Mouse (Mus musculus) ES-E14 (cell line): ENCODE results near the gene Dock4.

Experiments
- CHD2 ChIP-seq: IDR thresholded peaks from 2 replicates; pipeline ENCODE4 v1.6.1; 2014; ENCODE audit warnings: mild to moderate bottlenecking, low read depth, low read length, inconsistent platforms
- MAFK ChIP-seq: IDR thresholded peaks from 2 replicates; pipeline ENCODE4 v1.6.1; 2014; ENCODE audit warnings: mild to moderate bottlenecking, low read depth, low read length, inconsistent platforms; ENCODE audit not compliant: insufficient read depth
- ZC3H11A ChIP-seq: IDR thresholded peaks from 2 replicates; pipeline ENCODE4 v1.6.1; 2012; ENCODE audit warnings: low read depth, mild to moderate bottlenecking, inconsistent platforms, low read length, borderline replicate concordance

DNA sequence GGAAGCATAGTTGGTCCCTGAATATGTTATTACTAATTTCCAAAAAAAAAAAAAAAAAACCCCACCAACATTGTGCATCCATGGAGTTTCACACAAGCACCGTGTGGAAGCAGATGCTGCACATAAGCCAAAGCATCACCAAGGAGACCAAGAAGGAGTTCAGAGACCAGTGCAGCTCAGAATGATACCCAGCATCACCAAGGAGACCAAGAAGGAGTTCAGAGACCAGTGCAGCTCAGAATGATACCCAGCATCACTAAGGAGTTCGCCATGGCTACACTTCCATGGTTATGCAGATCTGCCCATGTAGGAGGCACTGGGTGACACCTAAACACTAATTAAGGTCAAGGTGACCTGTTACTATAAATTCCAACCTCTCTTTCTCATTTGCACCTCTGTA is 46.8 kb upstream of the Dock4 start:
- no peak for TF ChIP-seq ZC3H11A
- no peak for TF ChIP-seq CHD2
- TF ChIP-seq MAFK = no peak
